Mouse (Mus musculus) hindbrain, postnatal 0 days (tissue): ENCODE measurements around the gene Dnmbp. TPM values are rescaled to one million over a fixed set of nuclear protein-coding genes. Genes with fewer than 3 reads are reported as not detected.

ENCODE experiments used
- ATAC-seq: fragments of 200-750 bp; cut with Nextera tagmentation; 2 replicates; pipeline ENCODE4 v1.8.0; 2017; ENCODE audit warnings: mild to moderate bottlenecking, moderate TSS enrichment, moderate library complexity
- DNase-seq: peaks from one replicate; pipeline ENCODE4 v3.0.0-alpha.2; 2015; ENCODE audit warnings: low spot score
- H3K27ac ChIP-seq: fragments of 300-500 bp; sonication (generic); 2 replicates; pipeline ENCODE4 v1.5.1; 2014; ENCODE audit warnings: mild to moderate bottlenecking
- H3K27me3 ChIP-seq: fragments of 300-500 bp; sonication (generic); 2 replicates; pipeline ENCODE4 v1.6.1; 2014; ENCODE audit warnings: low read length, mixed read lengths; ENCODE audit not compliant: insufficient read depth
- H3K36me3 ChIP-seq: fragments of 300-500 bp; sonication (generic); 2 replicates; pipeline ENCODE4 v1.6.1; 2014; ENCODE audit warnings: low read length, mixed read lengths; ENCODE audit not compliant: insufficient read depth
- H3K4me1 ChIP-seq: fragments of 300-500 bp; sonication (generic); 2 replicates; pipeline ENCODE4 v1.6.1; 2014; ENCODE audit warnings: antibody characterized with exemption, low read length, mixed read lengths; ENCODE audit not compliant: insufficient read depth
- H3K4me2 ChIP-seq: fragments of 300-500 bp; sonication (generic); 2 replicates; pipeline ENCODE4 v1.6.1; 2014; ENCODE audit warnings: low read depth, mild to moderate bottlenecking, low read length, moderate library complexity, mixed read lengths
- H3K4me3 ChIP-seq: fragments of 300-500 bp; sonication (generic); 2 replicates; pipeline ENCODE4 v1.5.1; 2014; ENCODE audit warnings: low read length
- H3K9ac ChIP-seq: fragments of 300-500 bp; sonication (generic); replicated peaks from 2 replicates; pipeline ENCODE4 v1.6.1; 2014; ENCODE audit warnings: mild to moderate bottlenecking, low read length, moderate library complexity, mixed read lengths
- H3K9me3 ChIP-seq: fragments of 300-500 bp; sonication (generic); 2 replicates; pipeline ENCODE4 v1.6.1; 2016; ENCODE audit warnings: low read length, mixed read lengths
- CTCF ChIP-seq: IDR thresholded peaks from 2 replicates; pipeline ENCODE4 v1.5.1; 2016; ENCODE audit warnings: antibody characterized with exemption, control low read depth, low read depth
- WGBS: fragments of 180-500 bp; shearing (Covaris S2); extraction: QIAGEN DNeasy Blood & Tissue Kit; methylation state at CpG from one replicate; pipeline ENCODE4 v1.1.7; 2014; 5-methylcytosine and 5-hydroxymethylcytosine counted together
- polyA plus RNA-seq: library from polyadenylated mRNA; unstranded; fragments of >200 nt; fragmentation: Nextera tagmentation; extraction: Ambion mirVana; gene quantifications from 2 replicates; pipeline ENCODE4 v1.2.1, GENCODE M21; 2015
- total RNA-seq: library from RNA; depleted of rRNA; stranded (reverse); fragments of >200 nt; gene quantifications from 2 replicates; pipeline ENCODE4 v1.2.3, GENCODE M21; 2014

Dnmbp gene
- total and polyA plus RNA-seq, 2 experiments from 2014 or later, result 6.5 to 13.3 TPM

DNA sequence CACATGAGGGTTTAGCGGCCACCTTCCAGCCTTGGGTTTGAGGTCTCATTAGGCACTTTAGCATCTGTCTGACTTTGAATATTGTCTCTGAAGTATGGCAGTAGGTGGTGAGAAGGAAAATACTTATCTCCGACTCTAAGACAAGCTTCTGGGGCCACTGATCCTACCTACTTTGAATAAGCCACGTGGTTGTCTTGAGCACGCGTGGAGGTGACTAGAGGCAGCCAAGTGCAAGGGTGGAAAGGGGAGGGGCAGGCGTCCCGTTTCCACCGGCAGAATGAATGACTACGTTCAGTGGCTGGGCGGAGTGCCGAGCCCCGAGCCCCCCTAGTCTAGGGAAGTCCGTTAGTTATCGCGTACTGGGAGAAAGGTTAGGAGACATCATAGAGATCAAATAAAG lies 92.9 kb downstream of the Dnmbp start:
- ATAC-seq (no peak), DNase-seq (no peak)
- Histone ChIP-seq H3K27ac (no peak overlapping the region), H3K4me1 (no peaks in the 10 kb centered on the region), H3K4me3 (no peak overlapping the region), H3K36me3 (peaks cover 42% of the 10 kb centered on the region), H3K9me3 (no peaks in the 10 kb centered on the region), H3K4me2 (no peak overlapping the region), H3K9ac (no peak overlapping the region), H3K27me3 (no peaks in the 10 kb centered on the region)
- no peak for TF ChIP-seq CTCF
- 85% methylated on average over 15 of the region's 15 CpGs for WGBS

- Histone ChIP-seq H3K4me2 (no peak overlapping the region), H3K4me1 (no peaks in the 10 kb centered on the region), H3K27me3 (no peaks in the 10 kb centered on the region), H3K9me3 (no peaks in the 10 kb centered on the region), H3K27ac (no peak overlapping the region), H3K9ac (no peak overlapping the region), H3K36me3 (peaks cover 29% of the 10 kb centered on the region), H3K4me3 (no peak overlapping the region)
- DNase-seq (no peak), ATAC-seq (no peak)
- 74% methylated on average over 7 of the region's 7 CpGs for WGBS
- no peak for TF ChIP-seq CTCF
These were observed 94.6 kb downstream of the Dnmbp start for GRCm38 (mm10) chr19:43845331-43845908.

DNA sequence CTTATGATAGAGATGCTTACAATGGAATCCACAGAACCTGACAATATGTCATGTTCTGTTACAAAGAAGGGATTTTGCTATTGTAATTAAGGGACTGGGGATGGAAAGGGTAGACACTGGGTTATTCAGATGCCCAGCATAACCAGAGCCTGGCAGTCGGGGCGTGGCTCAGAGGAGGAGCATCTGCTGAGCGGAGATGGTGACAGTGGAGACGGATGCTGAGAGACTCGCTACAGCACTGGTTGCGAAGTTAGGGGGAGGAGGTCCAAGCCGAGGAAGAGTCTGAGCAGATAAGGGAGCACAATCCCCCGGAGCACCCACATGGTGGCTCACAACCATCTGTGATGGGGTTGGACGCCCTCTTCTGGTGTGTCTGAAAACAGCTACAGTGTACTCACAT lies 96.8 kb downstream of the Dnmbp start:
- Histone ChIP-seq H3K4me2 (no peak overlapping the region), H3K27ac (no peak overlapping the region), H3K27me3 (no peaks in the 10 kb centered on the region), H3K36me3 (peaks cover 14% of the 10 kb centered on the region), H3K9me3 (no peaks in the 10 kb centered on the region), H3K4me3 (no peak overlapping the region), H3K9ac (no peak overlapping the region), H3K4me1 (no peaks in the 10 kb centered on the region)
- ATAC-seq (no peak), DNase-seq (no peak)
- no peak for TF ChIP-seq CTCF
- WGBS, result 83% methylated on average over 9 of the region's 9 CpGs

DNA sequence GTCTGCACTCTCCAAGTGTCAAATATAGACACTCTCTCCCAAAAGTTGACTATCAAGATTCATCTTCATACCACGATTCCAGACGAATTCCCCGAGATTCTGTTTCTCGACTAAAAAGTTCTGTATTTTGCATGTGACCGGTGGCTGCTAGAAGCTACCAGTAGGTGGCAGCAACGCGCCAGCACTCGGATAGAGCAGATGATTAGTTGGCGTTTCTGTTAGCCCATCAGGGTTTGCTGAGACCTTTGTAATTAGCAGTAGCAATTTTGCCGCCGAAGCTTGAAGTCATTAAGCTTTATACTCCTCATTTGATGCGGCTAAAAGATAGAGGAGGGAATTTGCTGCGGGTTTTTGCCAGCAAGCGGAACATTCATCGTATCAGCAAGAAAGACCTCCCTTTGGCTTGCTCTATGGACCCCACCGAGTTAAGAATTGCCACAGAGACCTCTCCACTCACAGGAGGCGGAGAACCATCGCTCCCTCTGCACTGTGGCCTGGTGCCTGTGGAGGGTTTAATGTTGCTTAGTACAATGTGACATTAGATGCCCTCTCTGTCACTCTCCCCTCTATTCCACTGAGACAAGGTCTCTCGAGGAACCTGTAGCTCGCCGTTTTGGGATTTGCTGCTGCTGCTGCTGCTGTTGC lies 107.4 kb downstream of the Dnmbp start:
- H3K9ac ChIP-seq, result no peak overlapping the region
- no peaks in the 10 kb centered on the region for H3K4me1 ChIP-seq
- 23% methylated on average over 21 of the region's 21 CpGs for WGBS
- H3K27ac ChIP-seq, result no peak overlapping the region
- H3K9me3 ChIP-seq, result no peaks in the 10 kb centered on the region
- DNase-seq (peak; percentile 92), ATAC-seq (peak; percentile 78)
- H3K36me3 ChIP-seq, result no peaks in the 10 kb centered on the region
- H3K4me2 ChIP-seq, result peak overlapping the region; percentile 8; the same call in 1 of the 2 replicates
- H3K27me3 ChIP-seq, result no peaks in the 10 kb centered on the region
- no peak overlapping the region for H3K4me3 ChIP-seq
- TF ChIP-seq CTCF, result peak; percentile 96

GRCm38 (mm10) chr19:43826855-43827254 lies 113.1 kb downstream of the Dnmbp start:
- Histone ChIP-seq H3K4me2 (no peak overlapping the region), H3K4me3 (no peak overlapping the region), H3K9me3 (no peaks in the 10 kb centered on the region), H3K9ac (no peak overlapping the region), H3K27me3 (no peaks in the 10 kb centered on the region), H3K27ac (no peak overlapping the region), H3K4me1 (no peaks in the 10 kb centered on the region), H3K36me3 (no peaks in the 10 kb centered on the region)
- DNase-seq (no peak), ATAC-seq (no peak)
- WGBS, result 72% methylated on average over 7 of the region's 8 CpGs
- no peak for TF ChIP-seq CTCF

- Histone ChIP-seq H3K4me3 (no peak overlapping the region), H3K4me1 (no peaks in the 10 kb centered on the region), H3K9me3 (no peaks in the 10 kb centered on the region), H3K36me3 (no peaks in the 10 kb centered on the region), H3K27ac (no peak overlapping the region), H3K4me2 (peak overlapping the region; percentile 40), H3K27me3 (no peaks in the 10 kb centered on the region), H3K9ac (no peak overlapping the region)
- ATAC-seq, result no peak
- 54% methylated on average over 14 of the region's 14 CpGs for WGBS
- DNase-seq, result peak; percentile 9
- TF ChIP-seq CTCF, result no peak
These were observed 124.2 kb downstream of the Dnmbp start for GRCm38 (mm10) chr19:43815661-43816414.
